Mouse (Mus musculus): ENCODE measurements around the gene Ehbp1l1. TPM values are rescaled to one million over a fixed set of nuclear protein-coding genes. Genes with fewer than 3 reads are reported as not detected.
"Not testable (repeated sequence)": the region's sequence is repeated elsewhere in the genome, so short reads cannot be mapped to it uniquely, and the experiment has no call there.

Gene Ehbp1l1
- total RNA-seq, 2 experiments from 2014 or later: 23.2 to 41.6 TPM

GRCm38 (mm10) chr19:5711218-5711617, 14.9 kb downstream of the Ehbp1l1 start:
- ATAC-seq (replicated peaks; ENCODE audit: poor library complexity, severe bottlenecking): no peak

GRCm38 (mm10) chr19:5710581-5710980, 15.5 kb downstream of the Ehbp1l1 start:
- no peak for ATAC-seq (replicated peaks; ENCODE audit: poor library complexity, severe bottlenecking)

GRCm38 (mm10) chr19:5710068-5710467, 16.0 kb downstream of the Ehbp1l1 start:
- no peak for ATAC-seq (replicated peaks; ENCODE audit: poor library complexity, severe bottlenecking)

- ATAC-seq (replicated peaks; ENCODE audit: poor library complexity, severe bottlenecking): peak; percentile 54
Observed at GRCm38 (mm10) chr19:5704801-5705571, 21.1 kb downstream of the Ehbp1l1 start.

GRCm38 (mm10) chr19:5704163-5704800, 21.8 kb downstream of the Ehbp1l1 start, which contains the start of gene Kcnk7:
Gene Kcnk7, plus strand, starts transcription at chr19:5704367.
- no peak for ATAC-seq (replicated peaks; ENCODE audit: poor library complexity, severe bottlenecking)

- no peak for ATAC-seq (replicated peaks; ENCODE audit: poor library complexity, severe bottlenecking)
Observed at GRCm38 (mm10) chr19:5695849-5696462, 30.2 kb downstream of the Ehbp1l1 start.

GRCm38 (mm10) chr19:5693801-5694200, 32.3 kb downstream of the Ehbp1l1 start:
- no peak for ATAC-seq (replicated peaks; ENCODE audit: poor library complexity, severe bottlenecking)

GRCm38 (mm10) chr19:5692913-5693396, 33.2 kb downstream of the Ehbp1l1 start:
- no peak for ATAC-seq (replicated peaks; ENCODE audit: poor library complexity, severe bottlenecking)

- ATAC-seq (replicated peaks; ENCODE audit: poor library complexity, severe bottlenecking): peak; percentile 13; the same call in 1 of the 2 replicates
Observed at GRCm38 (mm10) chr19:5692086-5692912, 33.8 kb downstream of the Ehbp1l1 start.

GRCm38 (mm10) chr19:5691601-5692000, 34.5 kb downstream of the Ehbp1l1 start:
- no peak for ATAC-seq (replicated peaks; ENCODE audit: poor library complexity, severe bottlenecking)

- no peak for ATAC-seq (replicated peaks; ENCODE audit: poor library complexity, severe bottlenecking)
Observed at GRCm38 (mm10) chr19:5690343-5690735, 35.8 kb downstream of the Ehbp1l1 start.

GRCm38 (mm10) chr19:5689565-5690342, 36.4 kb downstream of the Ehbp1l1 start:
- peak; percentile 56 for ATAC-seq (replicated peaks; ENCODE audit: poor library complexity, severe bottlenecking)

GRCm38 (mm10) chr19:5689088-5689428, 37.1 kb downstream of the Ehbp1l1 start:
- ATAC-seq (replicated peaks; ENCODE audit: poor library complexity, severe bottlenecking): no peak

- ATAC-seq (replicated peaks; ENCODE audit: poor library complexity, severe bottlenecking): peak; percentile 59
Observed at GRCm38 (mm10) chr19:5688200-5689087, 37.7 kb downstream of the Ehbp1l1 start, which contains the start of the genes Map3k11 and Pcnx3. Gene Map3k11, plus strand, starts transcription at chr19:5688742. Gene Pcnx3, minus strand, starts transcription at chr19:5688908.

GRCm38 (mm10) chr19:5687738-5688137, 38.4 kb downstream of the Ehbp1l1 start:
- ATAC-seq (replicated peaks; ENCODE audit: poor library complexity, severe bottlenecking): no peak

GRCm38 (mm10) chr19:5686954-5687353, 39.2 kb downstream of the Ehbp1l1 start:
- ATAC-seq (replicated peaks; ENCODE audit: poor library complexity, severe bottlenecking): not testable (repeated sequence)

- no peak for ATAC-seq (replicated peaks; ENCODE audit: poor library complexity, severe bottlenecking)
Observed at GRCm38 (mm10) chr19:5686437-5686836, 39.7 kb downstream of the Ehbp1l1 start.

- ATAC-seq (replicated peaks; ENCODE audit: poor library complexity, severe bottlenecking): no peak
Observed at GRCm38 (mm10) chr19:5685861-5686260, 40.3 kb downstream of the Ehbp1l1 start.
